Mouse (Mus musculus): Measurements from ENCODE around the gene Agpat3. TPM values are rescaled to one million over a fixed set of nuclear protein-coding genes. Genes with fewer than 3 reads are reported as not detected.

Agpat3 gene
- polyA plus RNA-seq, 1 experiment from 2014 or later, result 99.7 TPM

- no peak overlapping the region for H3K9ac ChIP-seq
- H3K27me3 ChIP-seq, result no peaks in the 10 kb centered on the region
- H3K4me1 ChIP-seq, result no peaks in the 10 kb centered on the region
- no peak for ATAC-seq (ENCODE audit: insufficient number of reproducible peaks, low FRiP score, low TSS enrichment, low read depth)
- H3K27ac ChIP-seq (replicated peaks), result no peak overlapping the region
- 75% methylated on average over 3 of the region's 3 CpGs for WGBS
- no peak overlapping the region for H3K4me3 ChIP-seq (replicated peaks)
- H3K9me3 ChIP-seq (replicated peaks), result no peaks in the 10 kb centered on the region
- no peak overlapping the region for H3K4me2 ChIP-seq (replicated peaks)
- H3K36me3 ChIP-seq, result no peaks in the 10 kb centered on the region
Measured at GRCm38 (mm10) chr10:78383567-78383966, 31.3 kb upstream of the Agpat3 start.

- 93% methylated on average over 7 of the region's 7 CpGs for WGBS
- no peak for ATAC-seq (ENCODE audit: insufficient number of reproducible peaks, low FRiP score, low TSS enrichment, low read depth)
- H3K9ac ChIP-seq, result no peak overlapping the region
- no peak overlapping the region for H3K4me3 ChIP-seq (replicated peaks)
- no peaks in the 10 kb centered on the region for H3K4me1 ChIP-seq
- H3K27ac ChIP-seq (replicated peaks), result no peak overlapping the region
- no peaks in the 10 kb centered on the region for H3K36me3 ChIP-seq
- no peaks in the 10 kb centered on the region for H3K27me3 ChIP-seq
- H3K9me3 ChIP-seq (replicated peaks), result no peaks in the 10 kb centered on the region
- H3K4me2 ChIP-seq (replicated peaks), result no peak overlapping the region
Measured at GRCm38 (mm10) chr10:78378516-78378915, 26.2 kb upstream of the Agpat3 start.

GRCm38 (mm10) chr10:78372681-78373668, 20.7 kb upstream of the Agpat3 start:
- no peaks in the 10 kb centered on the region for H3K27me3 ChIP-seq
- H3K27ac ChIP-seq (replicated peaks), result no peak overlapping the region
- H3K4me1 ChIP-seq, result no peaks in the 10 kb centered on the region
- no peaks in the 10 kb centered on the region for H3K9me3 ChIP-seq (replicated peaks)
- H3K36me3 ChIP-seq, result no peaks in the 10 kb centered on the region
- ATAC-seq (ENCODE audit: insufficient number of reproducible peaks, low FRiP score, low TSS enrichment, low read depth), result 0 out of 2 replicates have a peak, but pooled peaks have one; percentile 17
- WGBS, result 62% methylated on average over 27 of the region's 27 CpGs
- no peak overlapping the region for H3K4me3 ChIP-seq (replicated peaks)
- no peak overlapping the region for H3K9ac ChIP-seq
- H3K4me2 ChIP-seq (replicated peaks), result no peak overlapping the region

- H3K4me2 ChIP-seq (replicated peaks), result no peak overlapping the region
- no peaks in the 10 kb centered on the region for H3K27me3 ChIP-seq
- H3K9ac ChIP-seq, result no peak overlapping the region
- H3K4me1 ChIP-seq, result no peaks in the 10 kb centered on the region
- ATAC-seq (ENCODE audit: insufficient number of reproducible peaks, low FRiP score, low TSS enrichment, low read depth), result no peak
- H3K36me3 ChIP-seq, result no peaks in the 10 kb centered on the region
- 76% methylated on average over 6 of the region's 6 CpGs for WGBS
- H3K9me3 ChIP-seq (replicated peaks), result no peaks in the 10 kb centered on the region
- H3K4me3 ChIP-seq (replicated peaks), result no peak overlapping the region
- H3K27ac ChIP-seq (replicated peaks), result no peak overlapping the region
Measured at GRCm38 (mm10) chr10:78371746-78372145, 19.5 kb upstream of the Agpat3 start.

GRCm38 (mm10) chr10:78367586-78367985, 15.3 kb upstream of the Agpat3 start:
- Histone ChIP-seq H3K4me3 (replicated peaks) (no peak overlapping the region), H3K9ac (no peak overlapping the region), H3K27ac (replicated peaks) (no peak overlapping the region), H3K9me3 (replicated peaks) (no peaks in the 10 kb centered on the region), H3K27me3 (no peaks in the 10 kb centered on the region), H3K4me2 (replicated peaks) (no peak overlapping the region), H3K4me1 (no peaks in the 10 kb centered on the region), H3K36me3 (no peaks in the 10 kb centered on the region)
- no peak for ATAC-seq (ENCODE audit: insufficient number of reproducible peaks, low FRiP score, low TSS enrichment, low read depth)
- WGBS, result 61% methylated on average over 4 of the region's 4 CpGs

GRCm38 (mm10) chr10:78366851-78367312, 14.6 kb upstream of the Agpat3 start:
- Histone ChIP-seq H3K4me1 (no peaks in the 10 kb centered on the region), H3K9me3 (replicated peaks) (no peaks in the 10 kb centered on the region), H3K27ac (replicated peaks) (no peak overlapping the region), H3K4me3 (replicated peaks) (no peak overlapping the region), H3K27me3 (no peaks in the 10 kb centered on the region), H3K4me2 (replicated peaks) (no peak overlapping the region), H3K36me3 (no peaks in the 10 kb centered on the region), H3K9ac (no peak overlapping the region)
- no peak for ATAC-seq (ENCODE audit: insufficient number of reproducible peaks, low FRiP score, low TSS enrichment, low read depth)
- WGBS, result 70% methylated on average over 9 of the region's 9 CpGs

- Histone ChIP-seq H3K4me3 (replicated peaks) (no peak overlapping the region), H3K4me2 (replicated peaks) (no peak overlapping the region), H3K9ac (no peak overlapping the region), H3K4me1 (no peaks in the 10 kb centered on the region), H3K27me3 (no peaks in the 10 kb centered on the region), H3K9me3 (replicated peaks) (no peaks in the 10 kb centered on the region), H3K27ac (replicated peaks) (no peak overlapping the region), H3K36me3 (no peaks in the 10 kb centered on the region)
- WGBS, result 40% methylated on average over 5 of the region's 5 CpGs
- ATAC-seq (ENCODE audit: insufficient number of reproducible peaks, low FRiP score, low TSS enrichment, low read depth), result no peak
Measured at GRCm38 (mm10) chr10:78366195-78366834, 14.0 kb upstream of the Agpat3 start.

GRCm38 (mm10) chr10:78365555-78365954, 13.3 kb upstream of the Agpat3 start:
- Histone ChIP-seq H3K36me3 (no peaks in the 10 kb centered on the region), H3K27ac (replicated peaks) (no peak overlapping the region), H3K27me3 (no peaks in the 10 kb centered on the region), H3K9me3 (replicated peaks) (no peaks in the 10 kb centered on the region), H3K4me2 (replicated peaks) (no peak overlapping the region), H3K9ac (no peak overlapping the region), H3K4me3 (replicated peaks) (no peak overlapping the region), H3K4me1 (peaks cover 2% of the 10 kb centered on the region; the same call in 1 of the 2 replicates)
- ATAC-seq (ENCODE audit: insufficient number of reproducible peaks, low FRiP score, low TSS enrichment, low read depth), result no peak
- 81% methylated on average over 6 of the region's 6 CpGs for WGBS

GRCm38 (mm10) chr10:78364106-78364505, 11.8 kb upstream of the Agpat3 start:
- no peak overlapping the region for H3K4me2 ChIP-seq (replicated peaks)
- H3K4me3 ChIP-seq (replicated peaks), result no peak overlapping the region
- H3K27ac ChIP-seq (replicated peaks), result no peak overlapping the region
- no peaks in the 10 kb centered on the region for H3K36me3 ChIP-seq
- no peaks in the 10 kb centered on the region for H3K9me3 ChIP-seq (replicated peaks)
- H3K27me3 ChIP-seq, result no peaks in the 10 kb centered on the region
- ATAC-seq (ENCODE audit: insufficient number of reproducible peaks, low FRiP score, low TSS enrichment, low read depth), result no peak
- WGBS, result 41% methylated on average over 2 of the region's 2 CpGs
- peaks cover 8% of the 10 kb centered on the region; the same call in 1 of the 2 replicates for H3K4me1 ChIP-seq
- no peak overlapping the region for H3K9ac ChIP-seq

- Histone ChIP-seq H3K27me3 (no peaks in the 10 kb centered on the region), H3K4me2 (replicated peaks) (no peak overlapping the region), H3K27ac (replicated peaks) (no peak overlapping the region), H3K9ac (no peak overlapping the region), H3K4me3 (replicated peaks) (no peak overlapping the region), H3K36me3 (no peaks in the 10 kb centered on the region), H3K9me3 (replicated peaks) (no peaks in the 10 kb centered on the region), H3K4me1 (peaks cover 8% of the 10 kb centered on the region; the same call in 1 of the 2 replicates)
- 88% methylated on average over 6 of the region's 6 CpGs for WGBS
- ATAC-seq (ENCODE audit: insufficient number of reproducible peaks, low FRiP score, low TSS enrichment, low read depth), result no peak
Measured at GRCm38 (mm10) chr10:78363366-78363765, 11.1 kb upstream of the Agpat3 start.

GRCm38 (mm10) chr10:78361951-78362350, 9.7 kb upstream of the Agpat3 start:
- Histone ChIP-seq H3K9me3 (replicated peaks) (no peaks in the 10 kb centered on the region), H3K9ac (no peak overlapping the region), H3K27ac (replicated peaks) (no peak overlapping the region), H3K36me3 (no peaks in the 10 kb centered on the region), H3K4me3 (replicated peaks) (no peak overlapping the region), H3K4me1 (peaks cover 8% of the 10 kb centered on the region; the same call in 1 of the 2 replicates), H3K4me2 (replicated peaks) (no peak overlapping the region), H3K27me3 (no peaks in the 10 kb centered on the region)
- no peak for ATAC-seq (ENCODE audit: insufficient number of reproducible peaks, low FRiP score, low TSS enrichment, low read depth)
- WGBS, result 70% methylated on average over 2 of the region's 2 CpGs
